Mouse (Mus musculus) forebrain, embryonic 14.5 days (tissue): ENCODE results near the gene Cyp2d40. TPM values are rescaled to one million over a fixed set of nuclear protein-coding genes. Genes with fewer than 3 reads are reported as not detected.

Source experiments
- ATAC-seq: fragments of 200-750 bp; cut with Nextera tagmentation; 2 replicates; pipeline ENCODE4 v1.8.0; 2017; ENCODE audit warnings: mild to moderate bottlenecking, moderate library complexity
- DNase-seq: peaks from one replicate; pipeline ENCODE4 v3.0.0-alpha.2; 2015; ENCODE audit warnings: low spot score
- H3K27ac ChIP-seq: fragments of 300-500 bp; sonication (generic); 2 replicates; pipeline ENCODE4 v1.5.1; 2014; ENCODE audit warnings: low read depth, mild to moderate bottlenecking, control low read depth, low read length, moderate library complexity
- H3K27me3 ChIP-seq: fragments of 300-500 bp; sonication (generic); replicated peaks from 2 replicates; pipeline ENCODE4 v1.6.1; 2014; ENCODE audit warnings: low read length, control low read depth, mixed read lengths; ENCODE audit not compliant: control insufficient read depth, insufficient read depth
- H3K36me3 ChIP-seq: fragments of 300-500 bp; sonication (generic); 2 replicates; pipeline ENCODE4 v1.6.1; 2014; ENCODE audit warnings: low read length, control low read depth; ENCODE audit not compliant: control insufficient read depth, insufficient read depth
- H3K4me1 ChIP-seq: fragments of 300-500 bp; sonication (generic); 2 replicates; pipeline ENCODE4 v1.6.1; 2014; ENCODE audit warnings: antibody characterized with exemption, low read length, control low read depth; ENCODE audit not compliant: control insufficient read depth, insufficient read depth
- H3K4me2 ChIP-seq: fragments of 300-500 bp; sonication (generic); 2 replicates; pipeline ENCODE4 v1.6.1; 2014; ENCODE audit warnings: mild to moderate bottlenecking, control low read depth, low read length
- H3K4me3 ChIP-seq: fragments of 300-500 bp; sonication (generic); 2 replicates; pipeline ENCODE4 v1.5.1; 2014; ENCODE audit warnings: low read depth, low read length, control low read depth
- H3K9ac ChIP-seq: fragments of 300-500 bp; sonication (generic); 2 replicates; pipeline ENCODE4 v1.6.1; 2014; ENCODE audit warnings: mild to moderate bottlenecking, low read length, control low read depth, moderate library complexity
- H3K9me3 ChIP-seq: fragments of 300-500 bp; sonication (generic); replicated peaks from 2 replicates; pipeline ENCODE4 v1.6.1; 2016; ENCODE audit warnings: low read length, control low read depth, mixed read lengths; ENCODE audit not compliant: control insufficient read depth
- WGBS: fragments of 180-500 bp; shearing (Covaris S2); extraction: QIAGEN DNeasy Blood & Tissue Kit; methylation state at CpG from one replicate; pipeline ENCODE4 v1.1.7; 2014; 5-methylcytosine and 5-hydroxymethylcytosine counted together
- polyA plus RNA-seq: library from polyadenylated mRNA; unstranded; fragments of >200 nt; fragmentation: Nextera tagmentation; extraction: Ambion mirVana; gene quantifications from 2 replicates; pipeline ENCODE4 v1.2.1, GENCODE M21; 2014

The Cyp2d40 gene
- polyA plus RNA-seq, result not detected in 2 replicates

DNA sequence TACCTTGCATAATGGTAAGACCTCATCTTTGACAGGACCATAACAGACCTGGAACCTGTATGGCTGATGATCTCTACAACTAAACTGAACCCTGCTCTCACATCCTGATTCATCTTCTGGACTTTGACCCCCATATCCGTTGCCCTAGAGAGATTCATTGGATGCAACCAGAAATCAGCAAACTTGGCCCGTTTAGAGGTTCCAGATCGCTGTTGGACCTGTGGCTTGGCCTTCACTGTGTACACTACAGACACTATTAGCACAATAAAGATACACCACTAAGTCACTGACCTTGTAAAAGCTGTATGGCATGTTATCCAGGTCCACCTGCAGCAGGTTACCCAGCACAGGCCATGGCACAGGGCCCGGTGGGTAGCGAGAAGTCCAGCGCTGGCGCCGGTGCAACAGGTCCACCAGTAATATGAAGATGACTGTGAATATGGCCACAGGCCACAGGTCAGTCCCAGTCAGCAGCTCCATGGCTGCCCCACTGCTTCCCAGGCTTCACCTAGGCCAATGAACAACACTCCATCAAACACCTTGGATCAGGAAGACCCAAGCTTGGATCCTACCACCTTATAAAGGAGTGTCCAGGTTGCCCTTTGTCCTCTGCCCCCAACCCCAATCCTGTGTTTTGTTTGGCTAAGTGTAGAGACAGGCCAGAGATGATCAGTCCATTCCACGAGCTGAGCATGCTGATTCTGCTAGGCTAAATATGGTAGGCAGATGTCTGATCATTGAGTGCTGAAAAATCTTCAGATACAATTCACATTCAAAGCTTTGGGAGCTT, at the start of gene Cyp2d40:
TSS of gene Cyp2d40 (minus strand) at position 553 of the 790 bp plus-strand sequence.
- WGBS, result 91% methylated on average over 9 of the region's 9 CpGs
- H3K4me2 ChIP-seq, result no peak within 1 kb of the TSS
- H3K27ac ChIP-seq, result no peak within 1 kb of the TSS
- no peaks in the 10 kb centered on the region for H3K36me3 ChIP-seq
- H3K4me1 ChIP-seq, result no peaks in the 10 kb centered on the region
- no peaks in the 10 kb centered on the region for H3K9me3 ChIP-seq
- no peak for ATAC-seq
- H3K4me3 ChIP-seq, result no peak within 1 kb of the TSS
- H3K27me3 ChIP-seq, result no peaks in the 10 kb centered on the region
- no peak within 1 kb of the TSS for H3K9ac ChIP-seq
- DNase-seq, result no peak

DNA sequence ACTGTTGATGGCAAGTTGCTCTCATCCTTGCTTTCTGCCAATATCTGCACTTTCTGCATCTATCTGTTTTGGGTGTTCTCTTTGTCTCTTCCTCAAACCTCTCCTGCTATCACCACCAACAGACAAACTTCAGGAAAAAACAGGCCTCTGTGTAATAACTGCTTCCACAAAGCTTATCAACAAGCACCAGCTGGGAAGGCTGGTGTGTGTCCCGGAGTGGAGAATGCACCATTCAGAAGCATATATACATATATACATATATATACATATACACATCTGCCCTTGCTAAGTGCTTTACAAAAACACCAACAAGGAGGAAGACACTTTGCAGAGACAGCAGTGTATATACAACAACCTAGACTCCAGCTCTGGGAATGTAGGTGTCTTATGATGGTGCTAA, 46.6 kb upstream of the Cyp2d40 start:
- H3K4me3 ChIP-seq, result no peak overlapping the region
- WGBS, result 92% methylated on average over 1 of the region's 1 CpGs
- no peak overlapping the region for H3K27ac ChIP-seq
- H3K27me3 ChIP-seq, result no peaks in the 10 kb centered on the region
- no peak overlapping the region for H3K4me2 ChIP-seq
- DNase-seq (no peak), ATAC-seq (no peak)
- H3K9me3 ChIP-seq, result no peaks in the 10 kb centered on the region
- no peaks in the 10 kb centered on the region for H3K4me1 ChIP-seq
- H3K36me3 ChIP-seq, result peaks cover 27% of the 10 kb centered on the region
- no peak overlapping the region for H3K9ac ChIP-seq

DNA sequence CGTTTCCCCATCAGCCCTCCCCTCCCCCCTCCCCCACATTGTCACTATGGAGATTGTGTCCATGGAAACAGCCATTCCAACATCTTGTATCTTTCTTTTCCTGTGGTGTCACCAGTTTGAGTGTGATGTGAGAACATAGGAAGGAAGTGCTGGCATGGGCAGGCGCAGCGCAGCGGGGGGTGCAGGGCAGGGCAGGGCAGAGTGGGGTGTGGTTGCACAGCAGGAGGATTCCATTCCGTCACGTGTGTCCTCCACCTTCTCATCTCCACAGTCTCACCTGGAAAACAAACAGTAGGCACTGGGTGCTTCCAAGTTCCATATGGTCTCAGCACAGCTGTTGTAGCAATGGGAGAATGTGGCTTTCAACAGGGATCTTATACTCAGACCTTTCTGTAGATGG, 45.5 kb upstream of the Cyp2d40 start:
- H3K4me3 ChIP-seq, result no peak overlapping the region
- WGBS, result 67% methylated on average over 6 of the region's 6 CpGs
- DNase-seq (peak; percentile 36), ATAC-seq (no peak; the same call in 1 of the 2 replicates)
- H3K9ac ChIP-seq, result no peak overlapping the region
- 0 out of 2 replicates have a peak overlapping the region, but pooled peaks have one; percentile 14 for H3K27ac ChIP-seq
- H3K9me3 ChIP-seq, result no peaks in the 10 kb centered on the region
- H3K4me2 ChIP-seq, result no peak overlapping the region
- H3K36me3 ChIP-seq, result peaks cover 20% of the 10 kb centered on the region
- no peaks in the 10 kb centered on the region for H3K27me3 ChIP-seq
- H3K4me1 ChIP-seq, result no peaks in the 10 kb centered on the region

DNA sequence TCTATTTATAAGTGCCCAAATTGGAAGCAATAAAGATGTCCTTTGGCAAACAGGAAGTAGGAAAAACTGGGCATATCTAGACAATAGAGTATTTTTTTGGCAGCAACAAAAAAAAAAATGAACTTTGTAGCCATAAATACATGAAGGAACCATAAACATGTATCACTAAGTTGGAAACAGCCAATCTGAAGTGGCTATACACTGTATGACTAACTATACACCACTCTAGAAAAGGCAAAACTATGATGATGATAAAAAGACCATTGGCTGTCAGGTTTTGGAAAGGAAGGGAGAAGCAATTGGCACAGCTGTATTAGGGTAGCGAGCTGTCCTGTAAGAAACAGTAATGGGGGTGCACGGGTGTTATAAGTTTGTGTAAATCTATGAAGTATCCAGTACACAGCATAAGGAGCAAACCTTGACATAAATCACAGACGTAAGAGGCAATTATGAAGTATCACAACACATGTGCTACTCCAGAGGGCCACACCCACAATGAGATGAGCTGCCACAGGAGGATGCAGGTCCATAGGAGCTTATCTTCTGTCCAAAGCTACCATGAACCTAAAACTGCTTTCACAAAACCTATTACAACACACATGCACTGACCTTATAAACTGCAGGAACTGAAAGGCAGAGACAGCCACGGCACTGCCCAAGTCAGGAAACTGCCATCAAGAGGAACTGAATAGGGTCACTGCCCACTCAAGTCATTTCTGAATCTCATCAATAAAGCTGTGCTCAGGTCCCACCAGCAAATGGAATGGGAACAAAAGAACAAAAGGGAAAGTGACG, 43.2 kb upstream of the Cyp2d40 start:
- H3K27me3 ChIP-seq, result no peaks in the 10 kb centered on the region
- no peak overlapping the region for H3K4me2 ChIP-seq
- no peak overlapping the region for H3K4me3 ChIP-seq
- no peaks in the 10 kb centered on the region for H3K4me1 ChIP-seq
- 82% methylated on average over 5 of the region's 5 CpGs for WGBS
- H3K9ac ChIP-seq, result no peak overlapping the region
- ATAC-seq, result no peak
- H3K36me3 ChIP-seq, result peaks cover 13% of the 10 kb centered on the region
- H3K9me3 ChIP-seq, result no peaks in the 10 kb centered on the region
- 0 out of 2 replicates have a peak overlapping the region, but pooled peaks have one; percentile 14 for H3K27ac ChIP-seq
- no peak for DNase-seq

DNA sequence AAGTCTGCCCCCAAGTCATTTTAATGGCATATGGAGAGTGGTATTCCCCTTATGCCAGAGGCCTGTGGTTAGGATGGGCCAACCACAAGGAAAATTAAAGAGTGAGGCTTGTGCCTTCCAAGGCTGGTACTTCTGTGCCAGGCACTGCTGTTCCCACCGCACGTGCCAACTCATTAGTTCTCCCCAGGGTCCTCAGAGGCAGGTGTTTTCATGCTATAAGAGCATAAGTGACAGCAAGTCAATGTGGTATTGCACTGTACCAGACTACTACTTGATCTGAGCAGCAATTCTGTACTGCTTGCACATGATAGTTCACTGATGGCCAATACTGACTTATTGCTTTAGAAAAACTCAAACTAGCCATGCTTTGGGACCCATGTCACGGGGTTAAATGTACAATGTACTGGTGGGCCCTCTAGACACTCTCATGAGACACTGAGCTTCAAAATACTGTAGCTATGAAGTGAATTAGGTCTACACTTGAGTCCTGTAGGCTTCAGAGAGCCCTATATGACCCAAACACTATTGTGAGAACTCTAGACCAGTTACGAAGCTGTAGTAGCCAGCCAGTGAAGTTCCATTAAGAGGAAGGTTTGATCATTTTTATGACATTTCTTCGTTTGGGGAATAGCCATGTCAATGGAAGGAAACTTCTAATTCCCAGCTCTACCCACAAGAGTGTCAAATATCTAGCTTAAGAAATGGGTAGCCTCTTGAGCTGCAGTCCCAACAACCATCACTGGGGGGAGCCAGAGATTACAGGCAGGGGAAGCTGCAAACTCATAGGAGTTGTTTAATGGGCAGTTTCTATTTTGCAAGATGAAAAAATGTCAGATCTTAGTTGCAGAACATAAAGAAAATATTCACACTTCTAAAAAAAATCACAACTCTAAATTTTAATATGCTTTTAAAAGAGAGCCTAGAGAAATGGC, 41.0 kb upstream of the Cyp2d40 start:
- Histone ChIP-seq H3K27me3 (no peaks in the 10 kb centered on the region), H3K27ac (no peak overlapping the region), H3K9ac (no peak overlapping the region), H3K9me3 (no peaks in the 10 kb centered on the region), H3K36me3 (0 out of 2 replicates have a peak, but pooled peaks cover 3% of the 10 kb centered on the region), H3K4me3 (no peak overlapping the region), H3K4me1 (no peaks in the 10 kb centered on the region), H3K4me2 (no peak overlapping the region)
- peak; percentile 54; the same call in 1 of the 2 replicates for ATAC-seq
- peak; percentile 83 for DNase-seq
- WGBS, result 66% methylated on average over 5 of the region's 5 CpGs

DNA sequence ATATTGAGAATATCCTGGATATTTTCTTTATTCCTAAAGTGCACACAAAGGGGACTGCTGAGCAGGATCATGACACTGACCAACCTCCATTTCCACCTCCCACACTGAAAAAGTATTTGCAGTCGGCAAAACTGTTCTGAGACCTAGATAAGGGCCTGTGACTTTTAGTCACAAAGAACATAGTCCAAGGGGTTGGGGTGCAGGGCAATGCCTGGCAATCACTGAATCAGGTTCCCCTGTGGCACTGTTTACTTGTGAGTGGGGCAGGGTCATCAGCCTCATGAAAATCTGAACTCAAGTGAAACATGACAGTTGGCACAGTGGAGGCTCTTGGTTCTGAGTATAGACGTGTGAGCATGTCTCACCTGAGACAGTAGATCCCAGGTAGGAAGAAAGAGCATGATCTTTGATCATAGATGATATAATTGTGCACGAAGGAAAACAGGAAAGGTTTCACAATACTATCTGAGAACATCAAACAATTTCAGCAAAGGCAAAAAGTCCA, 32.0 kb upstream of the Cyp2d40 start:
- H3K27ac ChIP-seq, result no peak overlapping the region
- H3K27me3 ChIP-seq, result no peaks in the 10 kb centered on the region
- 87% methylated on average over 3 of the region's 3 CpGs for WGBS
- H3K4me1 ChIP-seq, result no peaks in the 10 kb centered on the region
- no peak overlapping the region for H3K9ac ChIP-seq
- DNase-seq, result no peak
- H3K4me2 ChIP-seq, result no peak overlapping the region
- no peaks in the 10 kb centered on the region for H3K36me3 ChIP-seq
- ATAC-seq, result no peak
- H3K4me3 ChIP-seq, result no peak overlapping the region
- H3K9me3 ChIP-seq, result no peaks in the 10 kb centered on the region

DNA sequence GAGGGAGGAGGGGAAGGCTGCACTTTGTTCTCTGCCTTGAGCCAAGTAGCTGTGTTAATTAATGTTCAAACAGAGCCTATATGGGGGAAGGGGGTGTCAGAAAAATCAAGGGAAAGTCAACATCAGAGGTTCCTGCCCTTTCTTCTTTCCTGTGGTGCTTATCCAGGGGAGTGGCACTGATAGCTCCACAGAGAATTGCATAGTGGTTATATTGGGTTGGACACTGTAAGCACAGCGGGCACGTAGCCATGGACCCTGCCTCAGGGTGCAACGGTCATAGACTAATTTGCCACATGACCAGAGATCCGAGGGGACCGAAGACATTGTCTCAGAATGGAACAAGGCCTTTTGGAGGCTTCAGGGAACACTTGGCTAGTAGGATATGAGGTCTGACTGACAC, 30.3 kb upstream of the Cyp2d40 start, which contains the start of gene Cyp2d26:
TSS of gene Cyp2d26 (minus strand) at position 18 of the 400 bp plus-strand sequence.
- H3K36me3 ChIP-seq, result no peaks in the 10 kb centered on the region
- H3K9ac ChIP-seq, result no peak within 1 kb of the TSS
- no peak within 1 kb of the TSS for H3K27ac ChIP-seq
- no peak within 1 kb of the TSS for H3K4me3 ChIP-seq
- H3K4me2 ChIP-seq, result no peak within 1 kb of the TSS
- no peaks in the 10 kb centered on the region for H3K9me3 ChIP-seq
- WGBS, result 87% methylated on average over 5 of the region's 5 CpGs
- no peaks in the 10 kb centered on the region for H3K27me3 ChIP-seq
- ATAC-seq (no peak), DNase-seq (no peak)
- H3K4me1 ChIP-seq, result no peaks in the 10 kb centered on the region

DNA sequence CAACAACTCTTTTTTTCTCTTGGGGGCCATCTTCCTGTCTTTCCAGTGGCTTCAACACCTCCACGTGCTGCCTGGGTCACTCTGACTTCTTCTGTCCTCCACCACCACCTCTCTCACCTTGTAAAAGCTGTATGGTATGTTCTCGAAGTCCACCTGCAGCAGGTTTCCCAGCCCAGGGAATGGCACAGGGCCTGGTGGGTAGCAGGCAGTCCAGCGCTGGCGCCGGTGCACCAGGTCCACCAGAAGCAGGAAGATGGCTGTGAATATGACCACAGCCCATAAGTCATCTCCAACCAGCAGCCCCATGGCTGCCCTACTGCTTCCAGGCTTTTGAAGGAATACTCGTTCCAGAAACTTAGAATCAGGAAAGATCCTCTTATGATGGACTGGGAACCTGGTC, 29.9 kb upstream of the Cyp2d40 start:
- H3K9me3 ChIP-seq, result no peaks in the 10 kb centered on the region
- H3K9ac ChIP-seq, result no peak overlapping the region
- H3K4me1 ChIP-seq, result no peaks in the 10 kb centered on the region
- ATAC-seq, result no peak
- H3K27me3 ChIP-seq, result no peaks in the 10 kb centered on the region
- H3K4me2 ChIP-seq, result no peak overlapping the region
- WGBS, result 85% methylated on average over 6 of the region's 6 CpGs
- no peak overlapping the region for H3K27ac ChIP-seq
- H3K36me3 ChIP-seq, result no peaks in the 10 kb centered on the region
- H3K4me3 ChIP-seq, result no peak overlapping the region
- no peak for DNase-seq
